ENCODE assay signal across 12 mouse cellular contexts in genomic region chr8:48611934-48612512, GRCm38 (mm10).
"Had no signal": no experiment of that assay in that cellular context is flagged by ENCODE, and none has a peak within 500 bp of the region (broad histone marks: within the 10 kb centered on the region; RNA-seq: fewer than 3 reads in every experiment).

No protein-coding gene starts in this region.

- H3K27me3 ChIP-seq: limb, embryonic 13.5 days; midbrain, embryonic 12.5 days had no signal

- DNase-seq: kidney, adult 11 months; kidney, adult 9 months; kidney, postnatal 10 days; left cerebral cortex, postnatal 4 days; lung, adult 18-20 months; lung, postnatal 4 days; right cerebral cortex, postnatal 14 days; thymus, postnatal 36 days had no signal

- H3K36me3 ChIP-seq: limb, embryonic 13.5 days; midbrain, embryonic 12.5 days had no signal

- H3K4me3 ChIP-seq: limb, embryonic 13.5 days; midbrain, embryonic 12.5 days had no signal

- H3K9me3 ChIP-seq: limb, embryonic 13.5 days; midbrain, embryonic 12.5 days had no signal

- H3K4me2 ChIP-seq: midbrain, embryonic 12.5 days had no signal

- H3K9ac ChIP-seq: limb, embryonic 13.5 days; liver, embryonic 14.5 days; midbrain, embryonic 12.5 days had no signal

- ATAC-seq: lung, postnatal 0 days had no signal

- H3K27ac ChIP-seq: limb, embryonic 13.5 days; liver, embryonic 14.5 days had no signal
